Mouse (Mus musculus) kidney, adult 10 weeks (tissue): ENCODE results near the gene Dcaf8. TPM values are rescaled to one million over a fixed set of nuclear protein-coding genes. Genes with fewer than 3 reads are reported as not detected.

Experiments used
- polyA plus RNA-seq: library from polyadenylated mRNA; stranded (reverse); fragments of 350-450 nt; fragmentation: Illumina TruSeq; extraction: RNeasy Lipid Tissue Mini Kit (QIAGEN cat#74804); gene quantifications from one replicate; pipeline ENCODE4 v1.2.3, GENCODE M21; 2014; ENCODE audit warnings: low read depth, low replicate concordance

Gene Dcaf8
- polyA plus RNA-seq: 107 TPM

DNA sequence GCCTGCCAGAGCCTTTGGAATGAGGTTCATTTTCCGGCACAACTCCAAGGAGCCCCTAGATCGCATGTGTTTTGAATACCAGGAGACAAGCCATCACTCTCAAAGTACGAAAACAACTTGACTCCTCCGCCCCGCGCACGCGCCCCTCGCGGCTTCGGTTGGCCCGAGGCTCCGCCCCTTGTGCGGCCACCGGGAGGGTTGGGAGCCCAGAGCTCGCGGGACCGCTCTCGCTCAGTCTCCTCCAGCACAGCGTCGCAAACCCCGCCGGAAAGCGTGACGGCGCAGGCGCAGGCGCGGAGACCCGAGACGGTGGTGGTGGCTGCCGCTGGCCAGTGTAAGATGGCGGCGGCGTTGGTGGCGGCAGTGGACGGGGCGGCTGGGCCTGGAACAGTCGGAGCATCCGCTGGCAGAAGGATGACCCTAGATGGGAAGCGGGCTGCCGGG is at the start of gene Dcaf8:
TSS of gene Dcaf8 (plus strand) at position 250 of the 444 bp plus-strand sequence.

GRCm38 (mm10) chr1:172126376-172127347 is 21.2 kb upstream of the Dcaf8 start, which contains the start of gene Pex19:
Pex19 (plus strand) TSS chr1:172126755.

GRCm38 (mm10) chr1:172206141-172206917 is 58.4 kb downstream of the Dcaf8 start, which contains the start of gene Pea15a:
Pea15a (minus strand) TSS chr1:172206804.

GRCm38 (mm10) chr1:172219451-172220406 is 71.8 kb downstream of the Dcaf8 start, which contains the start of gene Casq1:
Casq1 (minus strand) TSS chr1:172219868.

Other genes with a start within 250 kb of the Dcaf8 start
- gene Slamf6, start 230.6 kb upstream of the Dcaf8 start, polyA plus RNA-seq: not detected
- gene Vangl2, start 119.6 kb upstream of the Dcaf8 start, polyA plus RNA-seq: 0.93 TPM
- not detected for gene Nhlh1, start 90.5 kb upstream of the Dcaf8 start, polyA plus RNA-seq
- 171 TPM for gene Copa, start 65.6 kb upstream of the Dcaf8 start, polyA plus RNA-seq
- gene Ncstn, start 65.3 kb upstream of the Dcaf8 start, polyA plus RNA-seq: 14.1 TPM
- gene Pex19, start 21.3 kb upstream of the Dcaf8 start, polyA plus RNA-seq: 62.7 TPM
- 47.7 TPM for gene Pea15a, start 58.7 kb downstream of the Dcaf8 start, polyA plus RNA-seq
- gene Casq1, start 71.8 kb downstream of the Dcaf8 start, polyA plus RNA-seq: not detected
- not detected for gene Atp1a4, start 110.3 kb downstream of the Dcaf8 start, polyA plus RNA-seq
- gene Igsf8, start 113.6 kb downstream of the Dcaf8 start, polyA plus RNA-seq: not detected
- 1.3 TPM for gene Atp1a2, start 150.0 kb downstream of the Dcaf8 start, polyA plus RNA-seq
- not detected for gene Kcnj9, start 181.2 kb downstream of the Dcaf8 start, polyA plus RNA-seq
- gene Kcnj10, start 193.1 kb downstream of the Dcaf8 start, polyA plus RNA-seq: 64.0 TPM
- gene Pigm, start 228.5 kb downstream of the Dcaf8 start, polyA plus RNA-seq: 13.3 TPM